Mouse (Mus musculus): ENCODE results near the gene Olfr867. TPM values are rescaled to one million over a fixed set of nuclear protein-coding genes. Genes with fewer than 3 reads are reported as not detected.

The Olfr867 gene
- not detected in 2 replicates for polyA plus RNA-seq (2015; fragmentation: Nextera tagmentation; extraction: Ambion mirVana)

DNA sequence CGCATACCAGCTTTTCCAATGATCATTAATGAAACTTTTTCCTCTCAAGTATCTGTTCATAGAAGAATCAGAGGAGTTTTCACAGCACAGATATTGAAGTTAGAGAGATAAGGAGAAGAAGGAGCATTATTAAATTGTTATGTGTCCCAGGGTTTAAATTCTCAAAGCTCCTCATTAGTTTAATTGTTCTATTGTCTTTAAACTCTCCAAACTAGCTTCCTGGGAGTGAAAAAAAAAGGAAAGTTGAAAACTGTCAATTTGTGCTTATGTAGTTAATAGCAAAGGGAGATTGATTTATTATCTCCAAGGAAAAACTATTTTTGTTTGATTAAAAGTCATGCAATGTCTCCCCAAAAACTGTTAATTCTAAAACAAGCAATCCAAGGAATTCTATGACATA lies at the start of gene Olfr867:
TSS of gene Olfr867 (minus strand) at position 101 of the 400 bp plus-strand sequence.
- H3K4me1 ChIP-seq, result no peaks in the 10 kb centered on the region
- H3K27me3 ChIP-seq (replicated peaks), result no peaks in the 10 kb centered on the region
- H3K4me3 ChIP-seq, result no peak within 1 kb of the TSS
- no peak within 1 kb of the TSS for H3K27ac ChIP-seq
- H3K4me2 ChIP-seq, result no peak within 1 kb of the TSS
- H3K9ac ChIP-seq, result no peak within 1 kb of the TSS
- no peaks in the 10 kb centered on the region for H3K36me3 ChIP-seq (replicated peaks)
- WGBS, result 87% methylated on average over 1 of the region's 1 CpGs
- no peak for ATAC-seq (replicated peaks)
- H3K9me3 ChIP-seq, result 0 out of 2 replicates have a peak, but pooled peaks cover 5% of the 10 kb centered on the region

DNA sequence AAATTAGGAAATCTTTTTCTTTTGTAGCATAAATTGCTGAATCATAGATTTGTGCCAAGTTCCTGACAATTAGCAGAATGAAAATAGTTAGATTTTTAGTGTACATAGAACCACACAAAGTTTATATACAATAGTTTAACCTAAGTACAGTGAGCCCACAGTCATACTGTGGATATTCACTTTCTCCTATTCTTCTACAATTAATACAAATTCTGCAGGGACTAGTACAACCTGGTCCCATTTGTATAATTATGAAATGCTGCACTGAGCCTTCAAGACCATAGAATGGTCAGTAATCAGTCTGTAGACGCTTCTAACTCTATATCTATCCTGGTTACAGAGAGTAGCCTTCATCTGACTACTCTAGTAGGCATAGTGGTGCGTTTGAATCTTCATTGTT lies 41.0 kb upstream of the Olfr867 start, which contains the start of gene Olfr868:
TSS of gene Olfr868 (plus strand) at position 301 of the 400 bp plus-strand sequence.
- peaks cover 9% of the 10 kb centered on the region for H3K9me3 ChIP-seq
- WGBS, result 41% methylated on average over 2 of the region's 2 CpGs
- no peak within 1 kb of the TSS for H3K4me2 ChIP-seq
- ATAC-seq (replicated peaks), result no peak
- no peaks in the 10 kb centered on the region for H3K36me3 ChIP-seq (replicated peaks)
- no peak within 1 kb of the TSS for H3K4me3 ChIP-seq
- H3K27ac ChIP-seq, result no peak within 1 kb of the TSS
- no peaks in the 10 kb centered on the region for H3K27me3 ChIP-seq (replicated peaks)
- no peaks in the 10 kb centered on the region for H3K4me1 ChIP-seq
- H3K9ac ChIP-seq, result no peak within 1 kb of the TSS

DNA sequence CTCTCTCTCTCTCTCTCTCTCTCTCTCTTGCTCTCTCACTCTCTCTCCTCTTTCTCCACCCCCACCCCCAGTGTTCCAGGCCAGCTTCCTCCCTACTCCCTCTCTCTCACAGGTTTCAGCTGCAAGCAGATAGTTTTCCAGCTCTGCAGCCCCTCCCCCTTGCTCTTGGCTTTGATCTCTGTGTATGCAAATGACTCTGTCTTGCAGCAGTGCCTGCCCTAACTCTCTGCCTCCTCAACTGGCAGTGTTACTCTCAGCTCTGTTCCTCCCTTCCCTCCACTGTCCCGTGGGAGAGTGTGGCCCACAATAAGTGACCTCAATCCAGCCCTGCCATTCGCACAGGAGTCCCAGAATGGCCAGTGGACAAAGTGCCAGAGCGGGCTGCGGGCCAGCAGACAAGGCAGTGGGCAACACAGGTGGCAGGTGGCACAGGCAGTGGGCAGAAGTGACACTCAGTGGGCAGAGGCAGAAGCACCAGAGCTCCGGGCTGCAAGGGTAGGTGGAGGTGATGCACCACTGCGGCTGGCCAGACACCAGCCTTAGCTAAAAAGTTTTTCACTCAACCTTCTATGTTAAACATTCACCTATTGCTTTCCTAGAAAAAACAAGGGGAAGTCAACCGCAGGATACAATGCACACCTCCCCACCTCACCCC lies 16.3 kb upstream of the Olfr867 start:
- Histone ChIP-seq H3K9ac (no peak overlapping the region), H3K27ac (no peak overlapping the region), H3K36me3 (replicated peaks) (no peaks in the 10 kb centered on the region), H3K4me1 (no peaks in the 10 kb centered on the region), H3K27me3 (replicated peaks) (no peaks in the 10 kb centered on the region), H3K4me3 (no peak overlapping the region), H3K4me2 (no peak overlapping the region), H3K9me3 (peaks cover 27% of the 10 kb centered on the region)
- 74% methylated on average over 7 of the region's 7 CpGs for WGBS
- ATAC-seq (replicated peaks), result no peak

DNA sequence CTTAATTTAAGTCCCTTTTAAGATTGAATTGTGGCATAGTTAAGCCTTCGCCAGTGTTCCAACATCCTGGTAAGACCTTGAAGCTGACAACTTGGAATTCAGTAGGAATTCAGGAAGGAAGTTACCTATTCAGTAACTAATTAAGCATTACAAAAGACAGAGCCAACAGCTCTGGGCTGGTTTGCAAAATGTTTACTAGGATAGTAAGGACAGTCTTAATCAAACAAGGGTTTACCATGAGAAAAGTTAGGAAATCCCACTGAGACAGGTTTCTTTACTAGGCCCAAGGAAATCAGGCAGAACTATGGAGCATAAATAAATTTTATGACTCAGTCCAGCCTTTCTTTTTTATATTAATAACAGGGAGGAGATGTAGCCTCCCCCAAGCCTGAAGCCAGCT lies 13.9 kb upstream of the Olfr867 start:
- no peak overlapping the region for H3K9ac ChIP-seq
- no peaks in the 10 kb centered on the region for H3K27me3 ChIP-seq (replicated peaks)
- H3K27ac ChIP-seq, result no peak overlapping the region
- no peaks in the 10 kb centered on the region for H3K4me1 ChIP-seq
- no peak overlapping the region for H3K4me3 ChIP-seq
- WGBS, result 89% methylated on average over 1 of the region's 1 CpGs
- peaks cover 16% of the 10 kb centered on the region for H3K9me3 ChIP-seq
- H3K36me3 ChIP-seq (replicated peaks), result no peaks in the 10 kb centered on the region
- no peak overlapping the region for H3K4me2 ChIP-seq
- ATAC-seq (replicated peaks), result no peak

DNA sequence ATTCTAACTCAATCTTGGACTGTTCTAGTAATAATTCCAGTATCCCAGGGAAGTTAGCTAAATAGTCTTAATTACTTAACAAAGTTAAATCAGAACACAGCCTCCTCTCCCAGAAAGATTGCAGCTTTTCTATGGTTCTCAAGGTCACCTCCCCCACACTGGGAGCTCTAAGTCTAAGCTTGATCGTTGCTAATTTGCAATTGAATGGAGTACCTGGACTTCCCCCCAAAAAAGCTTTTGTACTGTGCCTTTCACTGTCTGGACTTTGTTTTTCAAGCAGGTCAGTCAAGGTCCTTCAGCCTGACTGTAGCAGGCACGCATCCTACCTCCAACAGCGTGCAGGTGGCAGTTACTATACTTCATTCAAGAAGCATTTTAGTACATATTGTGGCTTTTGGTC lies 12.9 kb upstream of the Olfr867 start:
- H3K36me3 ChIP-seq (replicated peaks), result no peaks in the 10 kb centered on the region
- no peak overlapping the region for H3K9ac ChIP-seq
- no peaks in the 10 kb centered on the region for H3K4me1 ChIP-seq
- no peak overlapping the region for H3K4me3 ChIP-seq
- H3K27me3 ChIP-seq (replicated peaks), result no peaks in the 10 kb centered on the region
- no peak overlapping the region for H3K4me2 ChIP-seq
- H3K27ac ChIP-seq, result no peak overlapping the region
- peaks cover 13% of the 10 kb centered on the region for H3K9me3 ChIP-seq
- 70% methylated on average over 3 of the region's 3 CpGs for WGBS
- ATAC-seq (replicated peaks), result no peak

DNA sequence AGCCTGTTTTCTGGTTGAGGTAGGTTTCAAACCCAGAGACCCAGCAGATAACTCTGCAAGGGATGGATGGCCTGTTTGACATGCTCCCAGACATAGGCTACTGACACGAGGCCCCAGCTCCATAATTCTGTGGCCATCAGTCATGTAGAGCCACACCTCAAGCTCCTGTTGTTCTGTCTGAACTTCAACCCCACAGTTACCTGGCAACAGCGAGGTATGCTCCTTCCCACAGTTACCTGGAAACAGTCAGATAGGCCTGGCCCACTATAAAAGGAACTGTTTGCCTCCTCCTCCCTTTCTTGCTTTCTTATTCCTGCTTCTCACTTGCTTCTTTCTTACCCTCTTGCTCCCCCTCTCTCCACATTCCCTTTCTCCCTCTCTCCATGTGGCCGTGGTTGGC lies 9.4 kb downstream of the Olfr867 start:
- no peaks in the 10 kb centered on the region for H3K4me1 ChIP-seq
- no peaks in the 10 kb centered on the region for H3K27me3 ChIP-seq (replicated peaks)
- no peak overlapping the region for H3K4me2 ChIP-seq
- WGBS, result 77% methylated on average over 3 of the region's 3 CpGs
- ATAC-seq (replicated peaks), result no peak
- H3K9me3 ChIP-seq, result peaks cover 18% of the 10 kb centered on the region; the same call in 1 of the 2 replicates
- no peak overlapping the region for H3K4me3 ChIP-seq
- no peak overlapping the region for H3K9ac ChIP-seq
- no peaks in the 10 kb centered on the region for H3K36me3 ChIP-seq (replicated peaks)
- H3K27ac ChIP-seq, result no peak overlapping the region

- H3K4me3 ChIP-seq, result no peak within 1 kb of the TSS
- H3K27ac ChIP-seq, result no peak within 1 kb of the TSS
- H3K9me3 ChIP-seq, result peaks cover 11% of the 10 kb centered on the region; the same call in 1 of the 2 replicates
- H3K9ac ChIP-seq, result no peak within 1 kb of the TSS
- no peak for ATAC-seq (replicated peaks)
- no peaks in the 10 kb centered on the region for H3K27me3 ChIP-seq (replicated peaks)
- H3K4me1 ChIP-seq, result no peaks in the 10 kb centered on the region
- no peak within 1 kb of the TSS for H3K4me2 ChIP-seq
- 79% methylated on average over 2 of the region's 2 CpGs for WGBS
- no peaks in the 10 kb centered on the region for H3K36me3 ChIP-seq (replicated peaks)
These were observed 29.4 kb downstream of the Olfr867 start, which contains the start of gene Olfr866 for GRCm38 (mm10) chr9:20027935-20028334. Gene Olfr866 (minus strand): TSS chr9:20028035.

Small RNAs within 50 kb of the gene (microRNA-seq; reads per million reads assigned to microRNA genes)
- not detected for gene Gm26231
- gene Gm44395, result not detected

Other genes starting within 250 kb of the Olfr867 start
- gene Olfr860, start 207.8 kb downstream of the Olfr867 start, polyA plus RNA-seq (2015; fragmentation: Nextera tagmentation; extraction: Ambion mirVana), result not detected in 2 replicates
- gene Olfr862, start 169.6 kb downstream of the Olfr867 start, polyA plus RNA-seq (2015; fragmentation: Nextera tagmentation; extraction: Ambion mirVana), result not detected in 2 replicates
- 0.09 and 0.14 TPM in 2 replicates for gene Olfr77, start 140.7 kb downstream of the Olfr867 start, polyA plus RNA-seq (2015; fragmentation: Nextera tagmentation; extraction: Ambion mirVana)
- gene Olfr866, start 29.5 kb downstream of the Olfr867 start, polyA plus RNA-seq (2015; fragmentation: Nextera tagmentation; extraction: Ambion mirVana), result not detected in 2 replicates
- gene Olfr868, start 41.1 kb upstream of the Olfr867 start, polyA plus RNA-seq (2015; fragmentation: Nextera tagmentation; extraction: Ambion mirVana), result not detected in 2 replicates
- not detected in 2 replicates for gene Olfr869, start 71.4 kb upstream of the Olfr867 start, polyA plus RNA-seq (2015; fragmentation: Nextera tagmentation; extraction: Ambion mirVana)
- gene Olfr870, start 116.5 kb upstream of the Olfr867 start, polyA plus RNA-seq (2015; fragmentation: Nextera tagmentation; extraction: Ambion mirVana), result not detected in 2 replicates
- gene Olfr871, start 154.6 kb upstream of the Olfr867 start, polyA plus RNA-seq (2015; fragmentation: Nextera tagmentation; extraction: Ambion mirVana), result not detected in 2 replicates
- not detected in 2 replicates for gene Olfr872, start 179.6 kb upstream of the Olfr867 start, polyA plus RNA-seq (2015; fragmentation: Nextera tagmentation; extraction: Ambion mirVana)
- not detected in 2 replicates for gene Olfr39, start 224.8 kb upstream of the Olfr867 start, polyA plus RNA-seq (2015; fragmentation: Nextera tagmentation; extraction: Ambion mirVana)
- gene Olfr873, start 241.0 kb upstream of the Olfr867 start, polyA plus RNA-seq (2015; fragmentation: Nextera tagmentation; extraction: Ambion mirVana), result not detected in 2 replicates